Mouse (Mus musculus) retina, adult 2 months (tissue): ENCODE results near the gene Dydc1.
"Not testable (repeated sequence)": the region's sequence is repeated elsewhere in the genome, so short reads cannot be mapped to it uniquely, and the experiment has no call there.

Experiments used
- DNase-seq: peaks from one replicate; pipeline ENCODE4 v3.0.0-alpha.2; 2012; ENCODE audit warnings: low read depth, low spot score

The Dydc1 gene

GRCm38 (mm10) chr14:41072229-41072943 is at the start of gene Dydc1:
TSS of gene Dydc1 (plus strand) at chr14:41072911.
- DNase-seq: peak; percentile 6

- no peak for DNase-seq
These were observed 47.6 kb upstream of the Dydc1 start for GRCm38 (mm10) chr14:41025087-41025486.

GRCm38 (mm10) chr14:41025594-41026284 is 47.0 kb upstream of the Dydc1 start:
- no peak for DNase-seq

GRCm38 (mm10) chr14:41029303-41029702 is 43.4 kb upstream of the Dydc1 start:
- DNase-seq: no peak

- no peak for DNase-seq
These were observed 41.7 kb upstream of the Dydc1 start for GRCm38 (mm10) chr14:41030989-41031513.

- peak; percentile 71 for DNase-seq
These were observed 39.3 kb upstream of the Dydc1 start for GRCm38 (mm10) chr14:41033135-41034110.

GRCm38 (mm10) chr14:41035146-41035798 is 37.4 kb upstream of the Dydc1 start:
- peak; percentile 44 for DNase-seq

GRCm38 (mm10) chr14:41047402-41047801 is 25.3 kb upstream of the Dydc1 start:
- DNase-seq: no peak

- DNase-seq: no peak
These were observed 22.2 kb upstream of the Dydc1 start for GRCm38 (mm10) chr14:41050471-41050870.

- DNase-seq: no peak
These were observed 20.2 kb upstream of the Dydc1 start for GRCm38 (mm10) chr14:41052481-41052880.

- DNase-seq: not testable (repeated sequence)
These were observed 19.5 kb upstream of the Dydc1 start for GRCm38 (mm10) chr14:41053190-41053589.

GRCm38 (mm10) chr14:41065168-41065567 is 7.5 kb upstream of the Dydc1 start:
- DNase-seq: no peak

- no peak for DNase-seq
These were observed 6.3 kb upstream of the Dydc1 start for GRCm38 (mm10) chr14:41066416-41066815.

- DNase-seq: no peak
These were observed 3.6 kb upstream of the Dydc1 start, which contains the start of gene Dydc2 for GRCm38 (mm10) chr14:41069108-41069507. TSS of gene Dydc2 (minus strand) at chr14:41069208.

GRCm38 (mm10) chr14:41070343-41070742 is 2.4 kb upstream of the Dydc1 start:
- DNase-seq: no peak

- no peak for DNase-seq
These were observed 199 bp downstream of the Dydc1 start for GRCm38 (mm10) chr14:41072944-41073275.

- no peak for DNase-seq
These were observed 9.7 kb downstream of the Dydc1 start for GRCm38 (mm10) chr14:41082408-41082807.

- DNase-seq: no peak
These were observed 14.8 kb downstream of the Dydc1 start for GRCm38 (mm10) chr14:41087509-41087908.

GRCm38 (mm10) chr14:41090777-41091176 is 18.1 kb downstream of the Dydc1 start:
- no peak for DNase-seq

- DNase-seq: no peak
These were observed 21.4 kb downstream of the Dydc1 start for GRCm38 (mm10) chr14:41094114-41094513.

GRCm38 (mm10) chr14:41096296-41096860 is 23.7 kb downstream of the Dydc1 start:
- DNase-seq: no peak
